Mouse (Mus musculus) frontal cortex, adult (tissue): ENCODE measurements around the gene Car5b.

Experiments
- ATAC-seq: cut with Nextera tagmentation; 2 replicates; pipeline ENCODE4 v1.9.2; 2017; ENCODE audit warnings: mild to moderate bottlenecking, moderate library complexity, mixed read lengths; ENCODE audit not compliant: low TSS enrichment

The Car5b gene

DNA sequence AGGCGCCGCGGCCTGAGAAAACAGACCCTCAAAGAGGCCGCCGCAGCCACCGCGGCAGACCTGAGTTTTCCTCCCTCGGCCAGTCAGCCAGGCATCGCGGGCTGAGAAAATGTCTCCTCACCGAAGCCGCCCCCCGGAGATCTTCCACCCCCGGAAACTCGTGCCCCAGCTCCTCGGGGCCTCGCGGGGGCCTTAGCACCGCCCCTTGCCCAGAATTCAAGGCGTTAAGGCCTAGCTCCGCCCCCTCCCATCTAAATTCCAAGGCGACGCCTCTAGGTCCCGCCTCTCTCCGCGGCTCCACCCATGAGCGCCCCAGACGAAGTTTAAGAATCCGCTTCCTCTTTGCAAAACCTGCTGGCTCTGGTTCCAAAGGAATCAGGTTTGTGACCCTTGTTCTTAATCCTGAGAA lies 69.3 kb downstream of the Car5b start, which contains the start of gene Zrsr2:
Gene Zrsr2, minus strand, starts transcription at position 195 of the 409 bp plus-strand sequence.
- ATAC-seq: peak; percentile 96

DNA sequence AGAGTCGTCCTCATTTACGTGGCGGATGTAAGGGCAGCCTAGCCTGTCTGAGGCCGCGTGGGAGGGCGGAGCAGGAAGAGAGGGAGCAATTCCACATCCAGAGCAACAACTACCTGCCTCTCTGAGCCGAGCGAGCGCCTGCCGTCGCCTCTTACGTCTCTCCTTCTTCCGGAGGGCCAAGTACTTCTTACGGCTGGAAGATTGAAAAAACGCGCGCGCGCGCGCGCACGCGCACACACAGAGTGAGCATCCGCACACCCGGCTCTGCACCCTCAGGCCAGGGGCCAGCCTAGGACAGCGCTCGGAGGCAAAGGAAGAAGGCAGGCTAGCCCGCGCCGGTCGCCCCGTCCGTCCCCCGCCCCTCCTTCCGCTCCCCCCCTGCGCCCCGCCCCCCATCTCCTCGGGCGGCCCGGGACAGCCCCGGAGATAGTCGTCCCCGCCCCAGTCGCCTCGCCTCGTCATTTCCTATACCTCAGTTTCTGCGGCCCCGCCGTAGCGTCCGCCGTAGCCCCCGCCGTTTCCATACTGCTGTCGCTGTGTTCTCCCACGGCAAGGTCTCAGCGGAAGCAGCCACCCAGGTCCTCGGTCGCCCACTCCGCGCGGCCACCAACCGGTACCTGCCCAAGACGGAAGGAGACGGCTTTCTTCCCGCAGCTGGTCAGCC lies 69.9 kb downstream of the Car5b start:
- ATAC-seq: peak; percentile 90

DNA sequence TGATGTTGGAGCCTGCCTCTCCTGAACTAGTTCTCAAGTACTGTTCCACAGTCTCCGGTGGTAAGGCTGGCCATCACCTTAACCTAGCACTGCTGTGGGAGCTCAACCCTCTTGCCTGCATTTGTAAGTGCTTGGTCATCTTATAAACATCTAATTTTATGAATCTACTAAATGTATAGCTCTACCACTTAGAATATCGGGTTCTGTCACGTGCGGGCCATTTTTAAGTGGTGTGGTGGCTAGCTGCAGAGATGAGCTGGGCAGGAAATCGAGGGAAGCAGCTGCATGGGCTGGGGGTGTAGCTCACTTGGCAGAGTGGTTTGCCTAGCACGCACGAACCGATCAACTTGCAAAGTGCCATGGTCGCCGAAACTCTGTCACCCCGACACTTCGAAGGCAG lies 70.4 kb downstream of the Car5b start:
- ATAC-seq: no peak

DNA sequence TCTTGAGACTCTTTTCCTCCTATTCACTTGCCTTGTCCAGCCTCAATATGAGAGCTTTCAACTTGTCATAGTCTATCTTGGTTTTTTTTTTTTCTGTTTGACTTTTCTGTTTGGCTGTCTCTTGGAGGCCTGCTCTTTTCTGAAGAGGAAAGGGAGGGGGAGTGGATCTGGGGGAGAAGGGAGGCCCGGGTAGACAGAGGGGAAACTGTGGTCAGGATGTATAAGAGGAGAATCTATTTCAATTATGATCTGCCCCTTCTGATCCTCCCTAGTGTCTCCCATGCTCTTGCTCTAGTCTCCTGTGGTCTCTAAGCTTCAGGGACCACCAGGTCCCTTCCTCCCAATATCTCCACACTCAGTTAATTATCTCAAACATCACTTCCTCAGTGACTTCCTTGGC lies 76.2 kb downstream of the Car5b start:
- ATAC-seq: no peak

DNA sequence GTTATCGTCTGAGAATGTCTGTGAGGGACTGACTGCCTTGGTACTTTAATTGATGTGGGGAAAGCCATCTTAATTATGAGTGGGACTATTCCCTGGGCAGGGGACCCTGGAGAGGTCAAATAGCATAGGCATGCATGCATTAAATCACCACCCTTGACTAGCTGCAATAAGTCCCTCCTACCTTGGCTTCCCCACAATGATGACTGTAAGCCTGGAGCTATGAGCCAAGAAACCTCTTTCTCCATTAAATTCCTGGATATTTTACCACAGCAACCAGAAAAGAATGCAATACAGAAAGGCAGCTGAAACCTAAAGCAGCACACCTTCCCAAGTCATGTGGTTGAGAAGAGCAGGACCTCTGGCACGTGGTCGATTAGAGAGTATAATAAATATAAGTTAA lies 83.4 kb downstream of the Car5b start:
- ATAC-seq: no peak

DNA sequence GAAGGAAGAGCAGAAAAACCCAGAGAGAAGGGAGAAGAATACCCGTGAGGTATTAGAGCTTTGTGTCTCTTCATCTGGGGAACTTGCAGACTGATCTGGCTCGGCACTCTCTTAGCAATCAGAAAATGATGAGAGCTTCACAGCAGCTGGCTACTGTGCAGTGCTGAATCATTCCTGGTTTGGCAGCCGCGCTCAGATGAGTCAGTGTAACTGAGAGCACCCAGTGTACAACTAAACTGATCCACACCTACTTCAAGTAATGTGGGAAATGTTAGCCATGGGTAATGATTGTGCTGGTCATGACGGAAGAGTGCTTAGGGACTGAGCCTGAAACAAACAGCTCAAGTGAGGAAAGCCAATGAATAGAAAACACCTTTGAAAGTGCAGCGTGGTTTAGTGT lies 89.2 kb downstream of the Car5b start:
- peak; percentile 99 for ATAC-seq

DNA sequence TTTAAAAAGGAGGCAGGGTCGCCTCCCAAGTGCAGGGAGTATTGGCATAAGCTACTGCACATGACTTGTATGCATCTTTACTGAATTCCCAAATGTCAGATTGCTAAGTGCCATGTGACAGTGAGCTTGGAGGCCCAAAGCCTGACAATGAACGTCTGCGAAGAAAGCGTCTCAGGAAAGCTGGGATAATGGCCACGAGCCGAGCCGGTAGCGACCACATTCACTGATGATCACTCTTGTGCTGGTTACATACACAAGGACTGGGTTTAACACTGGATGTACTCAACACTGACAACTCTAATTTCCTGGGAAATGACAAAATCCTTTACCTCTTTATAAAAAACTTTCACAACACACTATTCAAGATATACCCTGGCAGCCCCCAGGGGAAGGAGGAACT lies 93.1 kb downstream of the Car5b start:
- ATAC-seq: no peak

DNA sequence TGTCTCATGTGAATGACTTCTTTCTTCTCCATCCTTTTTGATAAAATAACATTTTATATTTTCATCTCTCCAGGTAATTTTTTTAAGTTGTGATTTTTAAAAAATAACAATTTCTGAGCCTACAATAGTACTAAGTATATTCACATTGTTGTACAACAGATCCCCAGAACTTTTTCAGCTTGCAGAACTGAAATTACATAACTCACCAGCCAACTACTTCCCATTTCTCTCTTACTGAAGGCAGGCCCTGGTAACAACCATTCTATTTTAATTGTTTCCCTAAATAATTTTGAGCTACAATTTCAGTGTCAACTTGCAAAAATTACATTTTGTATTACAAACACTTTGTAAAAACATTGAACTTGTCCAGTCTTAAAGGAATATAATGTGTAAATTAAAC lies 98.2 kb downstream of the Car5b start:
- peak; percentile 50; the same call in 1 of the 2 replicates for ATAC-seq
